Mouse (Mus musculus) midbrain, embryonic 13.5 days (tissue): ENCODE measurements around the gene Amtn. TPM values are rescaled to one million over a fixed set of nuclear protein-coding genes. Genes with fewer than 3 reads are reported as not detected.
A peak's percentile ranks its signal among the peaks of the same experiment; 100 is the strongest.
"Not testable (repeated sequence)": the region's sequence is repeated elsewhere in the genome, so short reads cannot be mapped to it uniquely, and the experiment has no call there.

Experiments
- ATAC-seq: fragments of 200-750 bp; cut with Nextera tagmentation; 2 replicates; pipeline ENCODE4 v1.8.0; 2017; ENCODE audit warnings: mild to moderate bottlenecking, moderate TSS enrichment, moderate library complexity
- H3K27ac ChIP-seq: fragments of 300-500 bp; sonication (generic); 2 replicates; pipeline ENCODE4 v1.5.1; 2015; ENCODE audit warnings: inconsistent platforms, mild to moderate bottlenecking, moderate library complexity
- H3K27me3 ChIP-seq: fragments of 300-500 bp; sonication (generic); 2 replicates; pipeline ENCODE4 v1.6.1; 2015; ENCODE audit warnings: mild to moderate bottlenecking, inconsistent platforms
- H3K36me3 ChIP-seq: fragments of 300-500 bp; sonication (generic); 2 replicates; pipeline ENCODE4 v1.6.1; 2015; ENCODE audit warnings: mild to moderate bottlenecking, inconsistent platforms
- H3K4me1 ChIP-seq: fragments of 300-500 bp; sonication (generic); replicated peaks from 2 replicates; pipeline ENCODE4 v1.6.1; 2015; ENCODE audit warnings: inconsistent platforms
- H3K4me2 ChIP-seq: fragments of 300-500 bp; sonication (generic); replicated peaks from 2 replicates; pipeline ENCODE4 v1.6.1; 2015; ENCODE audit warnings: moderate library complexity, mild to moderate bottlenecking, inconsistent platforms
- H3K4me3 ChIP-seq: fragments of 300-500 bp; sonication (generic); replicated peaks from 2 replicates; pipeline ENCODE4 v1.5.1; 2015; ENCODE audit warnings: mild to moderate bottlenecking, inconsistent platforms
- H3K9ac ChIP-seq: fragments of 300-500 bp; sonication (generic); replicated peaks from 2 replicates; pipeline ENCODE4 v1.6.1; 2015; ENCODE audit warnings: mild to moderate bottlenecking, inconsistent platforms
- H3K9me3 ChIP-seq: fragments of 300-500 bp; sonication (generic); 2 replicates; pipeline ENCODE4 v1.6.1; 2016; ENCODE audit warnings: mild to moderate bottlenecking, inconsistent platforms
- WGBS: fragments of 180-500 bp; shearing (Covaris S2); methylation state at CpG from one replicate; pipeline ENCODE4 v1.1.7; 2015; 5-methylcytosine and 5-hydroxymethylcytosine counted together
- polyA plus RNA-seq: library from polyadenylated mRNA; unstranded; fragments of >200 nt; fragmentation: Nextera tagmentation; extraction: Ambion mirVana; gene quantifications from 2 replicates; pipeline ENCODE4 v1.2.1, GENCODE M21; 2015

Amtn gene
- polyA plus RNA-seq, result not detected in 2 replicates

DNA sequence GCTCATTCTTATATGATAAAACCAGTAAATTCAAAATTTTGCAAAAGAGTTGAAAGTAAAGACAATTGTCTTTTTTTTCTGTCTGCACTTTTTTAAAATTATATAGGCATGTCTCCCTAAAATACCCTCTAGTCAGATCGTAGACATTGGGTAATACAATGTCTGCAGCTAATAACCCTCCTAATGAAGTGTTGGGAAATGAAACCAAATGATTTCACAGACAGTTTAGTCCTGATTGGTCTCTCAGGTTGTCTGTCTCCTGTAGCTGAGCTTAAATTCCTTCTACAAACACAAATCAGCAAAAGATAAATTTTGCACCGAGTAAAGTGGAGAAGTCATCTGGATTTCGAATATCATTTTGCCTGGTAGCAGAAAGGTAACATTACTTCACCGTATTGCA, at the start of gene Amtn:
Amtn (plus strand) TSS at position 301 of the 400 bp plus-strand sequence.
- H3K36me3 ChIP-seq, result no peaks in the 10 kb centered on the region
- no peaks in the 10 kb centered on the region for H3K27me3 ChIP-seq
- H3K4me2 ChIP-seq, result no peak within 1 kb of the TSS
- ATAC-seq, result no peak
- no peaks in the 10 kb centered on the region for H3K4me1 ChIP-seq
- WGBS, result 89% methylated on average over 4 of the region's 4 CpGs
- H3K4me3 ChIP-seq, result no peak within 1 kb of the TSS
- no peak within 1 kb of the TSS for H3K27ac ChIP-seq
- no peaks in the 10 kb centered on the region for H3K9me3 ChIP-seq
- H3K9ac ChIP-seq, result no peak within 1 kb of the TSS

DNA sequence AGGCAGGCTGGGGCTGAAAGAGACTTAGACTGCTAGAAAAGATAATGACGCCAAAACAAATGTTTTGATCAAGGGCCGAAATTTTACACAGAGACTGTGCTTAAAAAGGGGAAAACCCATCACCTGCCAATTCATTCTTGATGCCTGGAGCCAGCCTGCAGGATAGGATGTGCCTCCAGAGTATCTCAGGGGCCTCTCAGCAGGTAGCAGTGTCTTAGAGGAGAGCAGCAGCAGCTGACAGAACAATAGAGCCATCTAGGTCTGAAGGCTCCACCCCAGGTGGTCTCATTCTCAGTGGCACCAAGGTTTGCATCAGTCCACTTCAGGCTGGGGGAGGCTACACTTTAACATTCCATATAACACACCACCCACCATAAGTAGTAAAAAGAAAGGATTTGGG, 27.4 kb upstream of the Amtn start:
- H3K4me1 ChIP-seq, H3K36me3 ChIP-seq, H3K9ac ChIP-seq, H3K27ac ChIP-seq, H3K9me3 ChIP-seq, H3K4me3 ChIP-seq, H3K27me3 ChIP-seq, ATAC-seq, H3K4me2 ChIP-seq: not testable (repeated sequence)
- WGBS, result 47% methylated on average over 2 of the region's 2 CpGs

DNA sequence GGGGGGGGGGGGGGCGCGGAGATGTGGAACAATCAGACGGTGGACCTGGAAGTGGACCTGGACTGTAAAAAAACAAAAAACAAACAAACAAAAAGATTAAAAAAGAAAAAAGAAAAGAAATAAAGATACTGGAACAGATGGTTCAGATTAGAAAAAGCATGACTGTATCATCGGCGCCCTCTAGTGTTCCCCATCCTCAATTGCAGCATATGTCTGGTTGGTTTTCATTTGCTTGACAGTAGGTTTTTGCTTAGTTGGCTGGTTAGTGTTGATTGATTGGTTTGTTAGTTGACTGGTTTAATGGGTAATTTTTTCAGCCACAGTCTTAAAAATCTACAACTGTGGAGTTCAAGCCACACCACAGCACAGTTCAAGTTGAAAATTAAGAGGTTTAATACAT, 11.1 kb upstream of the Amtn start:
- Histone ChIP-seq H3K27me3 (no peaks in the 10 kb centered on the region), H3K4me1 (no peaks in the 10 kb centered on the region), H3K36me3 (no peaks in the 10 kb centered on the region), H3K9ac (no peak overlapping the region), H3K4me2 (no peak overlapping the region), H3K27ac (no peak overlapping the region), H3K4me3 (no peak overlapping the region), H3K9me3 (no peaks in the 10 kb centered on the region)
- 4% methylated on average over 5 of the region's 5 CpGs for WGBS
- ATAC-seq, result no peak

DNA sequence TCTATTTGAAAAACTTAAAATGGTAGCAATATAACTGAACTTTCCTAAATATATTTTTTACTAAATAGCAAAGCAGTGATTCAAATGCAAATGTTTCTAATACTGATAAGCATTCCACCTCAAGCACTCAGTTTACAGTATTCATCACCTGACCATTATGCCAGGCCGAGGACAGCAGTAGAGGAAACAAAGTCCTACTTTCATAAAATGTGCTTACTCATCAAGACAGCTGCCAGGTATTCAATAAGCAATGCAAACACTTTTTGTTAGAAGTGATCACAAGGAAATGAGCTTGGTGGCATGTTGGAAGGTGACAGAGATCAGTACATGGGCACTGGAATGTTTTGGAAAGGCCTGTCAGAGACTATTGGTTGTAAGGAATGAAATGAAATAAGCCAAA, 9.0 kb upstream of the Amtn start:
- H3K27me3 ChIP-seq, result no peaks in the 10 kb centered on the region
- H3K36me3 ChIP-seq, result no peaks in the 10 kb centered on the region
- no peaks in the 10 kb centered on the region for H3K4me1 ChIP-seq
- H3K4me3 ChIP-seq, result no peak overlapping the region
- no peak for ATAC-seq
- H3K9ac ChIP-seq, result no peak overlapping the region
- H3K4me2 ChIP-seq, result no peak overlapping the region
- 81% methylated on average over 1 of the region's 1 CpGs for WGBS
- H3K27ac ChIP-seq, result no peak overlapping the region
- H3K9me3 ChIP-seq, result no peaks in the 10 kb centered on the region

DNA sequence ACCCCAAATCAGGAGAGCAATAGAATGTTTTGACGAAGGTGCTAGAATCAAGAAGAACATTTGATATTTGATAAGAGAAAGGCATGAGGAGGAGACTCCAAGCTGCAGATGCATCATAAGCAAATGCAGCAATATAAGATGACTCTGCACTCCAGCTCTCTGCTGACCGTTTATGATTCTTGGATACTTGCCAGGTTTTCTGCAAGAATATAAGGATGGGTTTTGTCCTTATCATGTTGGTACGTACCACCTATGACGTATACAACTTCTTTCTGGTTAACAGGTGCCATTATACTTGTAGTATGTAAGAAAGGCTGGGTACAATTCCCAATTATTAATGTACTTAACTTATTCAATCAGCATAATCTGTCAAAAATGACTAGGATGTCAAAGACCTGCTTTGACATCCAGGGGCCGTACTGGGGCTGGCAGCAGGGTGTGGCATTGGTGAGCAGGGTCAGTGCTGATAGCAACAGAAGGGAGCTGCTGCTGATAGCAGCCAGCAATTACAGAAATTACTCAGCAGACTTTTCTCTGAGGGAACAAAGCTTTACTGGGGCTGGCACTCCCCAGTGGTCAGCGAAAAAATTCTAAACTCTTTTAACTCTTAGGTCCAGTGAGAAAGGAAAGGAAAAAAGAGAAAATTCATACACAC, 5.2 kb upstream of the Amtn start:
- Histone ChIP-seq H3K4me1 (no peaks in the 10 kb centered on the region), H3K4me2 (no peak overlapping the region), H3K9ac (no peak overlapping the region), H3K27me3 (no peaks in the 10 kb centered on the region), H3K9me3 (no peaks in the 10 kb centered on the region), H3K36me3 (no peaks in the 10 kb centered on the region), H3K4me3 (no peak overlapping the region), H3K27ac (no peak overlapping the region)
- WGBS, result 85% methylated on average over 6 of the region's 6 CpGs
- no peak for ATAC-seq

DNA sequence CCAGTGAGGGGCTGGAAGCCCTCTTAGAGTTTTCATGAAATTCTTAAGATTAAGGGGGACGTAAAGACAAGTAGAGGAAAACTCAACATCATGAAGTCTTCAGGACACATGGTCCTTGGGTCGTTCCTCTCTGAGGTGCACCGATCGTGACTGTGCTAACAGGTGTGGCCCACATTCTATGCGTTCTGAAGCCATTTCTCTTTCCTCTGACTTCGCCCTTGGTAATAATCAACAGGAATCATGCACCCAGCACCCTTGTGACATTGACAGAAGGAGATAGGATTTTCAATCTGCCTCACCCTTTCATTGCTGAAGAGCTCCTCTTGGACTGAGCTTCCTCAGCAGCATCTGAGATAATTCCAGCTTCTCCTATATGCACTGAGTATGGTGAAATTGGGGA, 3.3 kb upstream of the Amtn start:
- 87% methylated on average over 6 of the region's 6 CpGs for WGBS
- H3K4me3 ChIP-seq, result no peak overlapping the region
- no peak overlapping the region for H3K4me2 ChIP-seq
- no peak overlapping the region for H3K9ac ChIP-seq
- no peak overlapping the region for H3K27ac ChIP-seq
- H3K9me3 ChIP-seq, result no peaks in the 10 kb centered on the region
- H3K27me3 ChIP-seq, result no peaks in the 10 kb centered on the region
- no peaks in the 10 kb centered on the region for H3K36me3 ChIP-seq
- no peak for ATAC-seq
- no peaks in the 10 kb centered on the region for H3K4me1 ChIP-seq

DNA sequence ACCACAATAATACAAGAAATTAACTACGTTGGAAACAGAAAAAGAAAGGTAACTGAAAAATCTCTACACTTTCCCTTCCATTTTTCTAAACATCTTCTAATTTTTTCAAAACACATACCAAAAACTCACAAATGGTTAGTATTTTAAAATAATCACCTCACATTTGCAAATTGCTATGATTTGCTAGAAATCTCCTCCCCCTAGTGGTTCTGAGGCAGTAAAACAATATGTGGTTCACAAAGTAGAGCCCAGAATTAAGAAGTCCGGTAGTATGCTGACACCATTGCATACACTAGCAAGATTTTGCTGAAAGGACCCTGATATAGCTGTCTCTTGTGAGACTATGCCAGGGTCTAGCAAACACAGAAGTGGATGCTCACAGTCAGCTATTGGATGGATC, 16.1 kb downstream of the Amtn start:
- not testable (repeated sequence) for H3K4me3 ChIP-seq, H3K4me2 ChIP-seq, H3K9me3 ChIP-seq, ATAC-seq, H3K4me1 ChIP-seq, H3K36me3 ChIP-seq, H3K27ac ChIP-seq, H3K9ac ChIP-seq, H3K27me3 ChIP-seq
- 91% methylated on average over 2 of the region's 2 CpGs for WGBS

DNA sequence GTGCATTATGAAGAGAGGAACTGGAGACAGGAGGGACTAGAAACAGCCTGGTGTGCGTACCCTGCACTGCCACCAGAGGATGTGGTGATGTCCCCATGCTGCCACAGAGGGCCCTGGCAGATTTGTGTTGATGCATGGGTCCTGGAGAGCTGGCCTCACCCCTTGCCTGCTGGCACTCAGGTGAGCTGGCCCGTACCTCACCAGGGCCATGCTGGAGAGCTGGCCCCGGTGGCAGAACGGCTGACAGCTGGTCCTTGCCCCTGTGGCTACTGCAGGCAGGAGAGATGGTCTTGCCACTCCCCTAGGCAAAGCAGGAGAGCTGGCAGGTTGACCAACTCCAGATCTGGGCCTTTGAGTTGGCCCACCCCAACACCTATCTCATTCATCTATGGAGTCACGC, 22.7 kb downstream of the Amtn start:
- peak; percentile 68 for ATAC-seq
- no peak overlapping the region for H3K9ac ChIP-seq
- no peak overlapping the region for H3K4me3 ChIP-seq

DNA sequence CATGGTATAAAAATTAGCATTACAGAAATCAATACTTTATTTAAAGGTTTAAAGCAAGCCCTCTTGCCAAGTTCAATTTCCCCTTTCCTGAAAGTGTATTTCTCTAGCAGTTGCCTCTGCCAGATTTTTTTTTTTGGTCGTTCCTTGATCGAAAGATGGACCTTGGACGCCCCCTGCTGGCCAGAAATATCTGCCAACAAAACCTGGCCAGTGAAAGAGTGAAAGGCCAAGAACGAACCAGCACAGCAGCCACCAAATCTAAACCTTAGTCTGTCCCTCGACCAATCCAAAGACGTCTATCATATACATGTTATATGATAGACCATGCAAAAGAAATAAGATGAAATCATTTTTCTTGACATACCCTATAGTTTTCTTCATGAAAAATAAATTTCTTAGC, 23.9 kb downstream of the Amtn start:
- no peaks in the 10 kb centered on the region for H3K36me3 ChIP-seq
- H3K4me3 ChIP-seq, result no peak overlapping the region
- 5% methylated on average over 6 of the region's 6 CpGs for WGBS
- no peak overlapping the region for H3K9ac ChIP-seq
- no peaks in the 10 kb centered on the region for H3K9me3 ChIP-seq
- H3K4me2 ChIP-seq, result no peak overlapping the region
- H3K4me1 ChIP-seq, result no peaks in the 10 kb centered on the region
- no peaks in the 10 kb centered on the region for H3K27me3 ChIP-seq
- ATAC-seq, result no peak
- no peak overlapping the region for H3K27ac ChIP-seq

More for the DNA sequence above, 22.7 kb downstream of the Amtn start:
- H3K27ac ChIP-seq, result no peak overlapping the region
- no peaks in the 10 kb centered on the region for H3K4me1 ChIP-seq
- 72% methylated on average over 5 of the region's 5 CpGs for WGBS
- H3K36me3 ChIP-seq, result no peaks in the 10 kb centered on the region
- H3K9me3 ChIP-seq, result no peaks in the 10 kb centered on the region
- no peak overlapping the region for H3K4me2 ChIP-seq
- H3K27me3 ChIP-seq, result no peaks in the 10 kb centered on the region

DNA sequence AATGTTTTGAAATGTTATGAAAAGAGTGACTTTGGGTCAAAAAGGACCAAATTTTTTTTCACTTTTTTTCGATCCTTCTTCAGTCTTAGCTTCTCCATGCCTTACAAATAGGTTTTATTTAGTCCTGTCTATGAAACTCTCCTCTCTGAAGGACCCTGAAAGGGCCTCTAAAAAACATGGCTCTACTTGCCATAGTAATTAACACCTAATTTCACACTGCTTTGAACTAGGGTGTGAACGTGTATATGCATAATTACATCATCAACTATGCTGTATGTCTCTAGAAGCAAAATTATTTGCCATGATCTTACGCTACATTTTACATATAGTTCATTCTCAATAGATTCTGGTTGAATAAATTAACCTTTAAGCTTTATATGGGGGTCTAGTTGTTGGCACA, 25.6 kb downstream of the Amtn start:
- H3K36me3 ChIP-seq, result no peaks in the 10 kb centered on the region
- no peak overlapping the region for H3K27ac ChIP-seq
- no peaks in the 10 kb centered on the region for H3K4me1 ChIP-seq
- WGBS, result 82% methylated on average over 3 of the region's 3 CpGs
- H3K9me3 ChIP-seq, result no peaks in the 10 kb centered on the region
- ATAC-seq, result no peak
- no peak overlapping the region for H3K4me2 ChIP-seq
- no peaks in the 10 kb centered on the region for H3K27me3 ChIP-seq
- H3K9ac ChIP-seq, result no peak overlapping the region
- no peak overlapping the region for H3K4me3 ChIP-seq

DNA sequence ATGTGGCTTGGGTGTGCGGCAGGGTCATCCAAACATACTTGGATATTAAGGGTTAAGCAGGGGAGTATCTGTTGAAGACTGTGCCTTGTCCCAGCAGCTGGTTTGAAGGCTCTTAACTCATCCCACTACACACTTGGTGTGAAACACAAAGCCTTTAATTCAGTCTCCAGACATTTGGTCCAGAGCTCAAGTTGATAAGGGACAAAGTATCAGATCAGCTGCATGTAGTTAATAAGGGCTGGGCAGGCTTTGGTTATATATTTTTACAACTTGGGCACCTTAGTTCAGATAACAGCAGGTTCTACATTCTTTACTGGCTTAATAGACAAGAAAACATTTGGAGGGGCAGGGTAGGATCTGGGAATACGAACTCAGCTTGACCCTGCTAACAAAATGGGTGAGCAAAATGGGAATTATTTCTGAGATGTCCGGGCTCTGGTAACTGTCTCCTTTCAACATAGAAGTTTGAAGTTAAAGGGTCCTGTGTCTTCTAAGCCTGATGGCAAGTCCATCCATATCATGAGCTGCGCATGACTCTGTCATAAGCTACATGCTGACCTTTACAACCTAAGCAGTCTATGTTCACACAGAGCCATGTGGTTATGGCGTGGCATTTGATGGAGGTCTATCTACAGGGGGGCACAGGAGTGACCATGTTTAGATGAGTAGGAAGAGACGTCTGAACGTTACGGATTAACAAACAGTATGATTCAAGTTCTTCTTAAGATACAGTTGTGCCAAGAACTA, 44.6 kb downstream of the Amtn start:
- no peak overlapping the region for H3K4me3 ChIP-seq
- 93% methylated on average over 8 of the region's 8 CpGs for WGBS
- no peaks in the 10 kb centered on the region for H3K36me3 ChIP-seq
- no peak for ATAC-seq
- no peaks in the 10 kb centered on the region for H3K4me1 ChIP-seq
- no peak overlapping the region for H3K27ac ChIP-seq
- H3K9ac ChIP-seq, result no peak overlapping the region
- no peaks in the 10 kb centered on the region for H3K27me3 ChIP-seq
- H3K4me2 ChIP-seq, result no peak overlapping the region
- H3K9me3 ChIP-seq, result no peaks in the 10 kb centered on the region

DNA sequence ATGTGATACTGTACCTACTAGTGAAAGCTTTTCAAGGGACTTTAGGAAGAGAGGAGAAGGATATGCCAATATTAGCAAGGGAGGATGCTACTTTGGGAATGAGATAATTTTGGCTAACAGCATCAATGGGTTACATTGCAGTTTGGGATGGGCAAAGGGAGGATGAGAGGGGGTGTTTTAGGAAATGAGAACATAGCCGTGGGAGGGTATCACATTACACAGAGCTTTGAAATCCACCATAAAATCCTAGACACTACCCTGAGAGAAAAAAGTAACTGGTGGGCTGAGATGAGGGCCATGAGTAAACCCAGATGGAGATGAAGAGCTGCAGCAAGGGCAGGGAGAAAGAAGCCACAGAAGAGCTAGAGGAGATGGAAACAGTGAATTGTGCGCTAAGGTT, 49.0 kb downstream of the Amtn start:
- H3K4me1 ChIP-seq, ATAC-seq, H3K4me2 ChIP-seq, H3K9ac ChIP-seq, H3K9me3 ChIP-seq, H3K27me3 ChIP-seq, H3K4me3 ChIP-seq, H3K36me3 ChIP-seq, H3K27ac ChIP-seq: not testable (repeated sequence)
- WGBS, result 84% methylated on average over 2 of the region's 2 CpGs

DNA sequence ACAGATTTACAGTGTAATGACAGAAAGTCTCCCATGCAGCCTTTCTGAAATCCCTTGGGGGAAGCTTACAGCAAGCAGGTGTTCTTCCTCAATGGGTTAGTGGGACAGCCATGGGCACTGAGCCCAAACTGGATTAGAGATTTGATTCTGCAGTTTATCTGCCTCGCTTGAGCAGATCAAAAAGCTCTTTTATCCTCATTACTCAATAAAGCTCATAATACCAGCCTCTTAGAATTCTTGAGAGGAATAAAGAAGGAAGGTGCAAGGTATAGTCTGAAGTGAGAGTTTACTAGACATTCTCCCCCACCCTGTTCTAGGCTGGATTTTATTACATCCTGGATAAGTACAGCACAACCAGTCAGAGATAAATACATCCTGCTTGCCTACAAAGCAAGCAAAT, 50.8 kb downstream of the Amtn start:
- 28% methylated on average over 1 of the region's 1 CpGs for WGBS
- no peaks in the 10 kb centered on the region for H3K36me3 ChIP-seq
- ATAC-seq, result peak; percentile 63; the same call in 1 of the 2 replicates

More for the DNA sequence above, 50.8 kb downstream of the Amtn start:
- H3K4me3 ChIP-seq, result no peak overlapping the region
- H3K27me3 ChIP-seq, result no peaks in the 10 kb centered on the region
- H3K4me2 ChIP-seq, result no peak overlapping the region
- no peak overlapping the region for H3K27ac ChIP-seq
- no peak overlapping the region for H3K9ac ChIP-seq
- H3K9me3 ChIP-seq, result no peaks in the 10 kb centered on the region
- 0 out of 2 replicates have a peak, but pooled peaks cover 6% of the 10 kb centered on the region for H3K4me1 ChIP-seq
